Mouse (Mus musculus) hindbrain, embryonic 16.5 days (tissue): ENCODE results near the gene Erich6b. TPM values are rescaled to one million over a fixed set of nuclear protein-coding genes. Genes with fewer than 3 reads are reported as not detected.

Source experiments
- polyA plus RNA-seq: library from polyadenylated mRNA; unstranded; fragments of >200 nt; fragmentation: Nextera tagmentation; extraction: Ambion mirVana; gene quantifications from 2 replicates; pipeline ENCODE4 v1.2.1, GENCODE M21; 2015

Gene Erich6b
- polyA plus RNA-seq, 1 experiment from 2014 or later, result not detected

Other genes starting within 250 kb of the Erich6b start
- 2.9 and 5.2 TPM in 2 replicates for gene Siah3, start 186.3 kb upstream of the Erich6b start, polyA plus RNA-seq
- not detected in 2 replicates for gene Spert, start 49.1 kb upstream of the Erich6b start, polyA plus RNA-seq
- 15.8 and 18.3 TPM in 2 replicates for gene Cog3, start 112.3 kb downstream of the Erich6b start, polyA plus RNA-seq
- gene Slc25a30, start 144.8 kb downstream of the Erich6b start, polyA plus RNA-seq, result 8.2 and 8.6 TPM in 2 replicates
- 585 and 607 TPM in 2 replicates for gene Tpt1, start 202.8 kb downstream of the Erich6b start, polyA plus RNA-seq